Mouse (Mus musculus): ENCODE data around the gene Xpr1. TPM values are rescaled to one million over a fixed set of nuclear protein-coding genes. Genes with fewer than 3 reads are reported as not detected.

Xpr1 gene
- polyA plus RNA-seq, 1 experiment, result 8.7 TPM

- H3K27me3 ChIP-seq (ENCODE audit: control insufficient read depth, insufficient read depth, insufficient read length), result no peaks in the 10 kb centered on the region
- TF ChIP-seq POLR2A (IDR thresholded peaks at IDR 0.05; ENCODE audit: insufficient read length, low read depth) (no peak), MAX (IDR thresholded peaks at IDR 0.05; ENCODE audit: low read depth) (no peak), CEBPB (IDR thresholded peaks at IDR 0.05; ENCODE audit: insufficient read depth, poor library complexity, severe bottlenecking) (no peak), USF1 (IDR thresholded peaks at IDR 0.05; ENCODE audit: low read depth) (no peak), TCF12 (IDR thresholded peaks at IDR 0.05; ENCODE audit: insufficient read depth, poor library complexity, severe bottlenecking) (no peak), SRF (IDR thresholded peaks at IDR 0.05; ENCODE audit: control insufficient read depth, insufficient read length, low read depth) (no peak), REST (IDR thresholded peaks at IDR 0.05; ENCODE audit: insufficient read depth, insufficient read length) (no peak), MYOG (IDR thresholded peaks at IDR 0.05; ENCODE audit: control insufficient read depth in 1 of 3, insufficient read depth in 1 of 3, insufficient read length in 2 of 3, low read depth in 2 of 3) (no peak), E2F4 (IDR thresholded peaks at IDR 0.05; ENCODE audit: insufficient read depth) (no peak), POLR2AphosphoS2 (IDR thresholded peaks at IDR 0.05; ENCODE audit: insufficient read length, low read depth) (no peak), TCF3 (IDR thresholded peaks at IDR 0.05; ENCODE audit: insufficient read length, low read depth) (no peak), MYOD1 (IDR thresholded peaks at IDR 0.05; ENCODE audit: control insufficient read depth in 1 of 3, insufficient read length in 2 of 3, low read depth in 2 of 3) (no peak)
- no peaks in the 10 kb centered on the region for H3K36me3 ChIP-seq (ENCODE audit: control insufficient read depth, insufficient read depth)
- H3K4me3 ChIP-seq, result no peak overlapping the region
- H3K79me2 ChIP-seq (ENCODE audit: control insufficient read depth, insufficient read depth), result no peaks in the 10 kb centered on the region
- no peak overlapping the region for H3ac ChIP-seq (ENCODE audit: control insufficient read depth, insufficient read length)
- H3K4me2 ChIP-seq (ENCODE audit: low read depth), result no peak overlapping the region
Measured at GRCm38 (mm10) chr1:155425285-155425684, 8.1 kb upstream of the Xpr1 start.

GRCm38 (mm10) chr1:155423801-155424200, 6.6 kb upstream of the Xpr1 start:
- TF ChIP-seq USF1 (IDR thresholded peaks at IDR 0.05; ENCODE audit: low read depth) (no peak), MYOD1 (IDR thresholded peaks at IDR 0.05; ENCODE audit: control insufficient read depth in 1 of 3, insufficient read length in 2 of 3, low read depth in 2 of 3) (no peak)
- Histone ChIP-seq H3K36me3 (ENCODE audit: control insufficient read depth, insufficient read depth) (no peaks in the 10 kb centered on the region), H3K4me3 (no peak overlapping the region), H3K79me2 (ENCODE audit: control insufficient read depth, insufficient read depth) (no peaks in the 10 kb centered on the region), H3K27me3 (ENCODE audit: control insufficient read depth, insufficient read depth, insufficient read length) (no peaks in the 10 kb centered on the region), H3K4me2 (ENCODE audit: low read depth) (no peak overlapping the region), H3ac (ENCODE audit: control insufficient read depth, insufficient read length) (no peak overlapping the region)

- TF ChIP-seq MYOG (IDR thresholded peaks at IDR 0.05; ENCODE audit: control insufficient read depth in 1 of 3, insufficient read depth in 1 of 3, insufficient read length in 2 of 3, low read depth in 2 of 3) (no peak), SRF (IDR thresholded peaks at IDR 0.05; ENCODE audit: control insufficient read depth, insufficient read length, low read depth) (no peak), CEBPB (IDR thresholded peaks at IDR 0.05; ENCODE audit: insufficient read depth, poor library complexity, severe bottlenecking) (no peak)
- H3K79me2 ChIP-seq (ENCODE audit: control insufficient read depth, insufficient read depth), result no peaks in the 10 kb centered on the region
- no peak overlapping the region for H3K4me3 ChIP-seq
- no peaks in the 10 kb centered on the region for H3K36me3 ChIP-seq (ENCODE audit: control insufficient read depth, insufficient read depth)
- no peak overlapping the region for H3K4me2 ChIP-seq (ENCODE audit: low read depth)
- H3K27me3 ChIP-seq (ENCODE audit: control insufficient read depth, insufficient read depth, insufficient read length), result no peaks in the 10 kb centered on the region
- no peak overlapping the region for H3ac ChIP-seq (ENCODE audit: control insufficient read depth, insufficient read length)
Measured at GRCm38 (mm10) chr1:155422022-155422421, 4.8 kb upstream of the Xpr1 start.

GRCm38 (mm10) chr1:155416147-155416700, 991 bp downstream of the Xpr1 start:
- H3K4me3 ChIP-seq, result peak overlapping the region; percentile 59
- H3K4me2 ChIP-seq (ENCODE audit: low read depth), result peak overlapping the region; percentile 77
- TF ChIP-seq MYOG (IDR thresholded peaks at IDR 0.05; ENCODE audit: control insufficient read depth in 1 of 3, insufficient read depth in 1 of 3, insufficient read length in 2 of 3, low read depth in 2 of 3), result no peak
- TF ChIP-seq REST (IDR thresholded peaks at IDR 0.05; ENCODE audit: insufficient read depth, insufficient read length), result no peak
- H3K36me3 ChIP-seq (ENCODE audit: control insufficient read depth, insufficient read depth), result no peaks in the 10 kb centered on the region
- H3K79me2 ChIP-seq (ENCODE audit: control insufficient read depth, insufficient read depth), result peaks cover 20% of the 10 kb centered on the region
- H3ac ChIP-seq (ENCODE audit: control insufficient read depth, insufficient read length), result peak overlapping the region; percentile 33
- no peaks in the 10 kb centered on the region for H3K27me3 ChIP-seq (ENCODE audit: control insufficient read depth, insufficient read depth, insufficient read length)

- Histone ChIP-seq H3K79me2 (ENCODE audit: control insufficient read depth, insufficient read depth) (peaks cover 20% of the 10 kb centered on the region), H3K4me3 (no peak overlapping the region), H3ac (ENCODE audit: control insufficient read depth, insufficient read length) (no peak overlapping the region), H3K4me2 (ENCODE audit: low read depth) (peak overlapping the region; percentile 77), H3K27me3 (ENCODE audit: control insufficient read depth, insufficient read depth, insufficient read length) (no peaks in the 10 kb centered on the region), H3K36me3 (ENCODE audit: control insufficient read depth, insufficient read depth) (no peaks in the 10 kb centered on the region)
- TF ChIP-seq USF1 (IDR thresholded peaks at IDR 0.05; ENCODE audit: low read depth) (no peak), MAX (IDR thresholded peaks at IDR 0.05; ENCODE audit: low read depth) (no peak), POLR2A (IDR thresholded peaks at IDR 0.05; ENCODE audit: insufficient read length, low read depth) (no peak), MYOG (IDR thresholded peaks at IDR 0.05; ENCODE audit: control insufficient read depth in 1 of 3, insufficient read depth in 1 of 3, insufficient read length in 2 of 3, low read depth in 2 of 3) (no peak), SRF (IDR thresholded peaks at IDR 0.05; ENCODE audit: control insufficient read depth, insufficient read length, low read depth) (no peak), TCF3 (IDR thresholded peaks at IDR 0.05; ENCODE audit: insufficient read length, low read depth) (no peak), POLR2AphosphoS2 (IDR thresholded peaks at IDR 0.05; ENCODE audit: insufficient read length, low read depth) (no peak), TCF12 (IDR thresholded peaks at IDR 0.05; ENCODE audit: insufficient read depth, poor library complexity, severe bottlenecking) (no peak), E2F4 (IDR thresholded peaks at IDR 0.05; ENCODE audit: insufficient read depth) (no peak), REST (IDR thresholded peaks at IDR 0.05; ENCODE audit: insufficient read depth, insufficient read length) (no peak), CEBPB (IDR thresholded peaks at IDR 0.05; ENCODE audit: insufficient read depth, poor library complexity, severe bottlenecking) (no peak), MYOD1 (IDR thresholded peaks at IDR 0.05; ENCODE audit: control insufficient read depth in 1 of 3, insufficient read length in 2 of 3, low read depth in 2 of 3) (no peak)
Measured at GRCm38 (mm10) chr1:155415421-155415820, 1.8 kb downstream of the Xpr1 start.

Measured in myocyte (in vitro differentiated cells).